Mouse (Mus musculus): ENCODE measurements at regions not wholly inside any gene's neighbourhood (a gene's known extent, or its start where the extent isn't known, plus 50 kb on each side); places are given as distances from the start of the nearest gene placed in this dataset.

- TF ChIP-seq CTCF (IDR thresholded peaks at IDR 0.05; ENCODE audit: insufficient read depth, low read depth, low read length) (no peak), POLR2A (IDR thresholded peaks at IDR 0.05; ENCODE audit: insufficient read depth, low read depth, low read length) (no peak)
- 93% methylated on average over 4 of the region's 4 CpGs for WGBS
- Histone ChIP-seq H3K4me1 (ENCODE audit: control insufficient read depth, insufficient read depth, low read length) (no peaks in the 10 kb centered on the region), H3K27ac (ENCODE audit: insufficient read depth, low read depth, low read length) (no peak overlapping the region), H3K4me3 (ENCODE audit: insufficient read depth, low read depth, low read length) (no peak overlapping the region)
Measured at GRCm38 (mm10) chr1:61541166-61541565, 97.5 kb upstream of the Pard3b start.

GRCm38 (mm10) chr1:61552577-61553517 is 85.8 kb upstream of the Pard3b start:
- TF ChIP-seq CTCF (IDR thresholded peaks at IDR 0.05; ENCODE audit: insufficient read depth, low read depth, low read length) (no peak), POLR2A (IDR thresholded peaks at IDR 0.05; ENCODE audit: insufficient read depth, low read depth, low read length) (no peak)
- 57% methylated on average over 21 of the region's 21 CpGs for WGBS
- Histone ChIP-seq H3K4me3 (ENCODE audit: insufficient read depth, low read depth, low read length) (no peak overlapping the region), H3K27ac (ENCODE audit: insufficient read depth, low read depth, low read length) (no peak overlapping the region), H3K4me1 (ENCODE audit: control insufficient read depth, insufficient read depth, low read length) (no peaks in the 10 kb centered on the region)

GRCm38 (mm10) chr1:61559514-61559913 is 79.1 kb upstream of the Pard3b start:
- no peak for TF ChIP-seq CTCF (IDR thresholded peaks at IDR 0.05; ENCODE audit: insufficient read depth, low read depth, low read length)
- no peak for TF ChIP-seq POLR2A (IDR thresholded peaks at IDR 0.05; ENCODE audit: insufficient read depth, low read depth, low read length)

GRCm38 (mm10) chr1:61562091-61562490 is 76.5 kb upstream of the Pard3b start:
- H3K4me1 ChIP-seq (ENCODE audit: control insufficient read depth, insufficient read depth, low read length) = no peaks in the 10 kb centered on the region
- no peak overlapping the region for H3K27ac ChIP-seq (ENCODE audit: insufficient read depth, low read depth, low read length)
- no peak overlapping the region for H3K4me3 ChIP-seq (ENCODE audit: insufficient read depth, low read depth, low read length)
- TF ChIP-seq POLR2A (IDR thresholded peaks at IDR 0.05; ENCODE audit: insufficient read depth, low read depth, low read length) (no peak), CTCF (IDR thresholded peaks at IDR 0.05; ENCODE audit: insufficient read depth, low read depth, low read length) (no peak)
- WGBS = 95% methylated on average over 2 of the region's 2 CpGs

More at GRCm38 (mm10) chr1:61559514-61559913, 79.1 kb upstream of the Pard3b start:
- no peaks in the 10 kb centered on the region for H3K4me1 ChIP-seq (ENCODE audit: control insufficient read depth, insufficient read depth, low read length)
- H3K4me3 ChIP-seq (ENCODE audit: insufficient read depth, low read depth, low read length) = no peak overlapping the region
- WGBS = 66% methylated on average over 2 of the region's 2 CpGs
- no peak overlapping the region for H3K27ac ChIP-seq (ENCODE audit: insufficient read depth, low read depth, low read length)

GRCm38 (mm10) chr1:61565471-61565870 is 73.2 kb upstream of the Pard3b start:
- H3K4me3 ChIP-seq (ENCODE audit: insufficient read depth, low read depth, low read length) = no peak overlapping the region
- WGBS = 81% methylated on average over 4 of the region's 4 CpGs
- no peak for TF ChIP-seq POLR2A (IDR thresholded peaks at IDR 0.05; ENCODE audit: insufficient read depth, low read depth, low read length)
- no peak for TF ChIP-seq CTCF (IDR thresholded peaks at IDR 0.05; ENCODE audit: insufficient read depth, low read depth, low read length)
- no peaks in the 10 kb centered on the region for H3K4me1 ChIP-seq (ENCODE audit: control insufficient read depth, insufficient read depth, low read length)
- H3K27ac ChIP-seq (ENCODE audit: insufficient read depth, low read depth, low read length) = no peak overlapping the region

- H3K27ac ChIP-seq (ENCODE audit: insufficient read depth, low read depth, low read length) = no peak overlapping the region
- H3K4me3 ChIP-seq (ENCODE audit: insufficient read depth, low read depth, low read length) = no peak overlapping the region
- H3K4me1 ChIP-seq (ENCODE audit: control insufficient read depth, insufficient read depth, low read length) = no peaks in the 10 kb centered on the region
- 77% methylated on average over 2 of the region's 2 CpGs for WGBS
- TF ChIP-seq CTCF (IDR thresholded peaks at IDR 0.05; ENCODE audit: insufficient read depth, low read depth, low read length) = no peak
- no peak for TF ChIP-seq POLR2A (IDR thresholded peaks at IDR 0.05; ENCODE audit: insufficient read depth, low read depth, low read length)
Measured at GRCm38 (mm10) chr1:61574276-61574675, 64.3 kb upstream of the Pard3b start.

- Histone ChIP-seq H3K4me3 (ENCODE audit: insufficient read depth, low read depth, low read length) (no peak overlapping the region), H3K4me1 (ENCODE audit: control insufficient read depth, insufficient read depth, low read length) (no peaks in the 10 kb centered on the region), H3K27ac (ENCODE audit: insufficient read depth, low read depth, low read length) (no peak overlapping the region)
- 86% methylated on average over 4 of the region's 4 CpGs for WGBS
- TF ChIP-seq CTCF (IDR thresholded peaks at IDR 0.05; ENCODE audit: insufficient read depth, low read depth, low read length) = no peak
- no peak for TF ChIP-seq POLR2A (IDR thresholded peaks at IDR 0.05; ENCODE audit: insufficient read depth, low read depth, low read length)
Measured at GRCm38 (mm10) chr1:61576758-61577157, 61.9 kb upstream of the Pard3b start.

- 80% methylated on average over 8 of the region's 8 CpGs for WGBS
- H3K4me3 ChIP-seq (ENCODE audit: insufficient read depth, low read depth, low read length) = no peak overlapping the region
- H3K4me1 ChIP-seq (ENCODE audit: control insufficient read depth, insufficient read depth, low read length) = no peaks in the 10 kb centered on the region
- TF ChIP-seq POLR2A (IDR thresholded peaks at IDR 0.05; ENCODE audit: insufficient read depth, low read depth, low read length) = no peak
- no peak for TF ChIP-seq CTCF (IDR thresholded peaks at IDR 0.05; ENCODE audit: insufficient read depth, low read depth, low read length)
- no peak overlapping the region for H3K27ac ChIP-seq (ENCODE audit: insufficient read depth, low read depth, low read length)
Measured at GRCm38 (mm10) chr1:61587251-61587650, 51.4 kb upstream of the Pard3b start.
